ENCODE assay signal across 11 mouse cellular contexts in genomic region chr7:67479168-67479567, GRCm38 (mm10).
DNase-seq lines count a peak whose midpoint lies in the region; ATAC-seq and TF ChIP-seq lines count a peak whose summit lies in the region.
"Had no signal": no experiment of that assay in that cellular context is flagged by ENCODE, and none has a peak within 500 bp of the region (broad histone marks: within the 10 kb centered on the region; RNA-seq: fewer than 3 reads in every experiment).

No protein-coding gene starts in this region.

- no peaks in the 10 kb centered on the region for H3K36me3 ChIP-seq in lung, postnatal 0 days (ENCODE audit: insufficient read depth, low read length)
- H3K36me3 ChIP-seq in hindbrain, embryonic 12.5 days: no peaks in the 10 kb centered on the region
- H3K36me3 ChIP-seq in neural tube, embryonic 14.5 days (ENCODE audit: control insufficient read depth, insufficient read depth, low read length): no peaks in the 10 kb centered on the region
- H3K36me3 ChIP-seq: midbrain, embryonic 12.5 days; stomach, embryonic 15.5 days had no signal

- 42% methylated on average over 5 of the region's 5 CpGs for WGBS in lung, postnatal 0 days
- 60% methylated on average over 5 of the region's 5 CpGs for WGBS in hindbrain, embryonic 12.5 days
- 69% methylated on average over 5 of the region's 5 CpGs for WGBS in neural tube, embryonic 14.5 days

- no peak overlapping the region for H3K4me2 ChIP-seq in lung, postnatal 0 days (replicated peaks; ENCODE audit: low read depth, low read length)
- no peak overlapping the region for H3K4me2 ChIP-seq in hindbrain, embryonic 12.5 days (replicated peaks)
- no peak overlapping the region for H3K4me2 ChIP-seq in neural tube, embryonic 14.5 days (ENCODE audit: low read depth, low read length)
- H3K4me2 ChIP-seq: midbrain, embryonic 12.5 days; stomach, embryonic 15.5 days had no signal

- H3K27ac ChIP-seq in lung, postnatal 0 days (ENCODE audit: low read length): no peak overlapping the region
- H3K27ac ChIP-seq in hindbrain, embryonic 12.5 days: 0 out of 2 replicates have a peak overlapping the region, but pooled peaks have one; percentile 40
- 0 out of 2 replicates have a peak overlapping the region, but pooled peaks have one; percentile 10 for H3K27ac ChIP-seq in neural tube, embryonic 14.5 days (ENCODE audit: low read depth, low read length)
- no peak overlapping the region for H3K27ac ChIP-seq in layer of hippocampus, adult 2 months
- H3K27ac ChIP-seq: midbrain, embryonic 12.5 days; stomach, embryonic 15.5 days had no signal

- ATAC-seq in frontal cortex, adult (ENCODE audit: low TSS enrichment): 0 out of 2 replicates have a peak, but pooled peaks have one; percentile 20
- peak; percentile 50 for ATAC-seq in lung, postnatal 0 days
- ATAC-seq in hindbrain, embryonic 12.5 days (ENCODE audit: low FRiP score): no peak
- ATAC-seq in neural tube, embryonic 14.5 days (ENCODE audit: low read depth): peak; percentile 19; the same call in 1 of the 2 replicates

- no peak overlapping the region for H3K9ac ChIP-seq in lung, postnatal 0 days (replicated peaks; ENCODE audit: low read depth)
- H3K9ac ChIP-seq in hindbrain, embryonic 12.5 days: no peak overlapping the region
- H3K9ac ChIP-seq in neural tube, embryonic 14.5 days (replicated peaks; ENCODE audit: low read depth, low read length): no peak overlapping the region
- H3K9ac ChIP-seq: midbrain, embryonic 12.5 days; stomach, embryonic 15.5 days had no signal

- no peak for TF ChIP-seq CTCF in lung, postnatal 0 days (IDR thresholded peaks at IDR 0.05)
- TF ChIP-seq CTCF in layer of hippocampus, adult 2 months (conservative IDR thresholded peaks at IDR 0.05): no peak

- H3K4me3 ChIP-seq in lung, postnatal 0 days (ENCODE audit: low read depth, low read length): no peak overlapping the region
- H3K4me3 ChIP-seq in hindbrain, embryonic 12.5 days: no peak overlapping the region
- no peak overlapping the region for H3K4me3 ChIP-seq in neural tube, embryonic 14.5 days (ENCODE audit: low read depth, low read length)
- no peak overlapping the region for H3K4me3 ChIP-seq in layer of hippocampus, adult 2 months
- H3K4me3 ChIP-seq: midbrain, embryonic 12.5 days; stomach, embryonic 15.5 days had no signal

- H3K27me3 ChIP-seq in lung, postnatal 0 days (replicated peaks; ENCODE audit: insufficient read depth, low read length): no peaks in the 10 kb centered on the region
- no peaks in the 10 kb centered on the region; the same call in 1 of the 2 replicates for H3K27me3 ChIP-seq in hindbrain, embryonic 12.5 days
- no peaks in the 10 kb centered on the region for H3K27me3 ChIP-seq in neural tube, embryonic 14.5 days (ENCODE audit: control insufficient read depth, insufficient read depth, low read length)
- H3K27me3 ChIP-seq: stomach, embryonic 15.5 days had no signal

- no peaks in the 10 kb centered on the region for H3K9me3 ChIP-seq in lung, postnatal 0 days (ENCODE audit: low read length)
- H3K9me3 ChIP-seq in hindbrain, embryonic 12.5 days (replicated peaks): no peaks in the 10 kb centered on the region
- H3K9me3 ChIP-seq in neural tube, embryonic 14.5 days (ENCODE audit: control insufficient read depth, low read length): no peaks in the 10 kb centered on the region
- H3K9me3 ChIP-seq: midbrain, embryonic 12.5 days; stomach, embryonic 15.5 days had no signal

- H3K4me1 ChIP-seq in lung, postnatal 0 days (ENCODE audit: insufficient read depth, low read depth, low read length): peaks cover 12% of the 10 kb centered on the region; the same call in 1 of the 2 replicates
- H3K4me1 ChIP-seq in hindbrain, embryonic 12.5 days: peaks cover 26% of the 10 kb centered on the region
- peaks cover 10% of the 10 kb centered on the region; the same call in 1 of the 2 replicates for H3K4me1 ChIP-seq in neural tube, embryonic 14.5 days (ENCODE audit: control insufficient read depth, insufficient read depth, low read length)

- no peak for TF ChIP-seq EP300 in lung, postnatal 0 days (IDR thresholded peaks at IDR 0.05)

- intact Hi-C loops in left cerebral cortex, postnatal 25 days (cut with DNase I): no loop called here

- DNase-seq in frontal cortex, postnatal 10 days (ENCODE audit: low spot score in 2 of 2): no peak
- peak; percentile 34 for DNase-seq in lung, postnatal 0 days (ENCODE audit: low spot score)
- DNase-seq in lung, postnatal 10 days: no peak
- DNase-seq in layer of hippocampus, adult 2 months (ENCODE audit: low spot score in 2 of 2): no peak
- DNase-seq in left cerebral cortex, postnatal 25 days (ENCODE audit: low spot score in 2 of 2): no peak
- DNase-seq: kidney, postnatal 25 days had no signal

Comparison
In these comparisons a context has a peak if more than half of its experiments do, and no peak if none do; other contexts are left out.
1. H3K27ac ChIP-seq: peak in hindbrain, embryonic 12.5 days (single experiment) and neural tube, embryonic 14.5 days (single experiment); none in lung, postnatal 0 days (single experiment) and layer of hippocampus, adult 2 months (single experiment).